Mouse (Mus musculus) frontal cortex, postnatal 36 days (tissue): Measurements from ENCODE around the gene Chd3.

Experiments used
- DNase-seq, 2 experiments: peaks; one replicate each; pipeline ENCODE4 v3.0.0; 2022; ENCODE audit warnings: low spot score in 2 of 2

The Chd3 gene

GRCm38 (mm10) chr11:69366855-69367615 lies 2.2 kb downstream of the Chd3 start:
- DNase-seq, result peak; percentile 37 to 53

DNA sequence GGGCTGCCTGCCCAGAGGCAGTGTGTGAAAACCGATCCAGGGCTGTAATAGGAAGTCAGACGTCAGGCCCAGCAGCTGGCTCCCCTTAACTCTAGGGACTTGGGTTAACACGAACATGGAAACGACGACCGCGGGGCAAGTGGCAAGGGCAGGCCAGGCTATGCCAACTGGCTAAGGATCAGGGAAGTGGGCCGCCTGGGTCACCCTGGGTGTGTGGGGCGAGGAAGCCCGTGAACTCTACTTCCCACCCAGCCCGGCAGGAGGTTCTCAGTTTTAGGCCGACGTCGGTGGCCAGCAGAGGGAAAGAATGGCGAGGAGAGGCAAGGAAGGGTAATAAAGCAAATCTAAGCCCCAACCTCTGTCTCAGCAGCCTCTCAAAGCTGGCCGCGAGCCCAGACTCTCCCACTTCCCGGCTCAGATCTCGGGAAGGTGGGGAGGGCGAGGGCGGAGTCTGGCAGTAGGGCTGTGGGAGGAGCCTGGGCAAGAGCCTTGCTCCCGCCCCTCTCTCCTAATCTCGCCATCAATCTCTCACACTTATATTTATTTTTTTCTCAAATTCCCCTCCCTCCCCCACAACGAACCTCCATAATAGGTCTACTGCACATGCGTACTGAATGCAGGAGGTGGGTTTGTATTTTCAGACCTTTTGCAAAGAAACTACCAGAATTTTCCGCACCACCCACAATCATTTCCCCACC lies 2.9 kb downstream of the Chd3 start:
- DNase-seq, result peak; percentile 93 to 95

GRCm38 (mm10) chr11:69365722-69366121 lies 3.5 kb downstream of the Chd3 start:
- DNase-seq, result no peak

DNA sequence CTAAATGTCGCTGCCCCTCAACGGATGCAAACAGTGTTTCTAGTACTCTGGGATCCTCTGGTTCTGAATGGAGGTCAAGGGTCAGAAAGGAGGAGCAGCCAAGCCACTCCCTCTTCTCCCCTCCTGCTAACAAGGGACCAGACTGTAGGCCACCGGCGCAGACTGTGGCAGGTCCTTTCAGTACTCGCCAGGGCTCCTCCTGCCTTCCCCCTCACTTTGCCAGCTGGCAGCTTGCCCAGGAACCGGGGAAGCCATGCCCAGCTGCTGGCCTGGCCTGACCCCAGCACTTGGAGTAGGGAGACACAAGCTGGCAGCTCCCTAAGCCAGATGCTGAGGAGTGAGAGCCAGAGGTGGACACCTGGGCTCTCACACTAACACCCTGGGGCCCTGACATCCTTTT lies 4.3 kb downstream of the Chd3 start:
- DNase-seq, result peak; percentile 88 to 91

DNA sequence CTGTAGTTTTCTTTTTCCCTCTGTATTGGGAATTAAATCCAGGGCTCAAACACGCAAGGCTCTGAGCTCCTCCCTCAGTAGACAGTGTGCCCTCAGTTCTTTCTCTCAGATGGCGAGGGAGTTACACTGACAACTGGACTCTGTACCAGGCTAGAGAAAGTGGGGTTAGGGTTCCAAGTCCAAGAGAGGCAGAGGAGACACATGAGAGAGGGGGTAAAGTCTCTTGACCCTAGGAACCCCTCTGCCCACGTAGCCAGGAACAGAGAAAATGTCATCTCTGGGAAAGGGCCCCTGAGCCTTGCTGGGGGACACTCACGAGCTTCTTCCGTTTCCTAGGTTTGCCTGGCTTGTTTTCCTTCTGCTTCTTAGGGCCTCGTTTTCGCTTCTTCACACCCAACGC lies 4.8 kb downstream of the Chd3 start:
- DNase-seq, result peak in 1 of 2 experiments; percentile 22

- DNase-seq, result no peak
Measured at GRCm38 (mm10) chr11:69362479-69362878, 6.7 kb downstream of the Chd3 start.

DNA sequence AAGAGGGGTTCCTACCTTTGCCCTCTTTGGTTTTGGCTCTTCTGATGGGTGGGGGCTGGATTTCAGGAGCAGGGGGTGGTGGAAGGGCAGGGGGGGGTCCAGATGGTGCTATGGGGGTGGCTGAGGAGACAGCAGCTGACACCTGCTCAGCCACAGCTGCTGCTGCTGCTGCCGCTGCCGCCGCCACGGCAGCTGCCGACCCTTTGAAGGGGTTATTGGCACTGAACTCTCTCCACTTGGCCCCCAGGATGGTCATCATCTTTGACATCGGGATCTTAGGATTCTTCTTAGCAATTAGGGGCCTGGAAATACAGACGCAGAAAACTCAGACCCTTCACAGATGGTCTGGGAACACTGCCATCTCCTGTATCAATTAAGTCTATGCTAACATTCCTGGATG lies 7.2 kb downstream of the Chd3 start:
- DNase-seq, result no peak

GRCm38 (mm10) chr11:69357690-69358089 lies 11.5 kb downstream of the Chd3 start:
- no peak for DNase-seq

- DNase-seq, result no peak
Measured at GRCm38 (mm10) chr11:69356544-69356943, 12.7 kb downstream of the Chd3 start.

DNA sequence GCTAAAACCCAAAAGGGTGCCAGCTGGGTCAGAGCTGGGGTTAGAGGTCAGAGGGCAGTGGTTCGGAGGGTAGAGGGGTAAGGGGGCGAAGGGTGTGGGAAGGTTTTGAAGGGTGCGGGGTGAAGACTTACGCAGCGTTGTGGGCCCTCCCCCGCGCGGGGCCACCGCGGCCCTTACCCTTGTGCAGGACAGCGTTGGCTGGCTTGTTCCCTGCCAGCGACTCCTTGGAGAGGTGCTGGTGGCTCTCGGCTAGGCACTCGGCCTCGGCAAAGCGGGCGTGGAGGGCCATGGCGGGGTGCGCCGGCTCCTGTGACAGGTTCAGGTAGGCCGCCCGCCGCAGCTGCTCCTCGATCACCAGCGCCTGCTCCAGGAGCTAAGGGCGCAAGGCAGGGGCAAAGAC lies 22.8 kb downstream of the Chd3 start:
- no peak for DNase-seq

DNA sequence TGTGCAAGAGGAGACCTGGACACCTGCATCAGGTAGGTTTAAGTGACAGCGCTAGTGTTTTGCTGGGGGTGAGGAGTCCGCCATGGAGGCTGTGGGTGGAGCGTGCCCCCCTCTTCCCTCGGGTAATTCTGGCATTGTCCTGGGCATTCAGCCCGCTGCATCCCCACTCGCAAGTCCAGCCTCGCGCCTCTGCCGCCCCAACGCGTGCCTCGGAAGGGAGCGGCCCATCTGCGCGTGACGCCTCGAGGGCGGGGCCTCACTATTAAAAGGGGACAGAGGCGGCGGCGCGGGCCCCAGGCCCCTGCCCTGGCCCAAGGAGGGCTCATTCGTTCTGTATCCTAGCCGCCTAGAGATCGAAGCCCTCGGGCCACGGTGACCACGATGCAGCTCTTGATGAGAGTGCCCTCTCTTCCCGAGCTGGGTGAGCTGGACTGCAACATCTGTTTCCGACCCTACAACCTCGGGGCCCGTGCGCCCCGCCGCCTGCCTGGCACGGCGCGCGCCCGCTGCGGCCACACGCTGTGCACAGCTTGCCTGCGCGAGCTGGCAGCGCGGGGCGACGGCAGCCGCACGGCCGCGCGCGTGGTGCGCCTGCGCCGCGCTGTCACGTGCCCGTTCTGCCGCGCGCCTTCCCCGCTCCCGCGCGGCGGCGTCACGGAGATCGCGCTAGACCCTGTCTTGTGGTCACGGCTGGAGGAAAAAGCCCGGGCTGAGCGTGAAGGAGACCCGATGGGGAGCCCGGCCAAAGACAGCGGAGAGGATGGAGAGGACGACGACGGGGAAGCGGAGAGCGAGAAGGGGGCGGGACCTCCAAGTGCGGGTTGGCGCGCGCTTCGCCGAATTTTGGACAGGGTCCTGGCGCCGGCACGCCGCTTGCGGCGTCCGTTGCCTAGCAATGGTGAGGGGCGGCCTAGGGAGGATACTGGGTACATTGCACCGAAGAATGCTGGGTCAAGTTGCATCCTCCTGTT lies 28.8 kb downstream of the Chd3 start, which contains the start of gene Rnf227:
Gene Rnf227 (plus strand): TSS at position 301 of the 971 bp plus-strand sequence.
- peak; percentile 83 to 87 for DNase-seq

GRCm38 (mm10) chr11:69334796-69335195 lies 34.4 kb downstream of the Chd3 start:
- no peak for DNase-seq

- DNase-seq, result no peak
Measured at GRCm38 (mm10) chr11:69333922-69334321, 35.3 kb downstream of the Chd3 start.

- DNase-seq, result no peak
Measured at GRCm38 (mm10) chr11:69332713-69333253, 36.4 kb downstream of the Chd3 start.

DNA sequence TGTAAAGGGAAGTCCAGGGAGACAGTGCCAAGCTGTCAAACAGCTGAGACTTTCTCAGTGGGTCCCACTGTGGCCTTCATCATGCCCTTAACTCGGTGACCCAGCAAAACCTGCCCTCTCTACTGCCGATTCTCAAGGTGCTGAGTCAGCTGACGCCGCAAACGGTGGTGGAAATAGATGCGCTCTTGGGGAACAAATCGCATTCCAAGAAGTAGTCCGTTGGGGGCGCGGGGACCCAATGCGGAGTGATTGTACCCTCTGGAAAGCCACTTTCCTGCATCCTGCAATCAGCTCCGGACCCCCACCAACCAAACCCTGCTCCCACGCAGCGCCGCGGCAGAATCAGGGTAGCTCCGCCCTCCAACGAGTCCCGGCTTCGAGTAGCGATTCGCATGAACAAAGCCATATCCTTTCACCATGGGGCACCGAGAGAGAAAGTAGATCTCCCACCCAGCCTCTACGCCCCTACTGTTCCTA lies 37.2 kb downstream of the Chd3 start:
- DNase-seq, result peak; percentile 77 to 80

- no peak for DNase-seq
Measured at GRCm38 (mm10) chr11:69331152-69331551, 38.1 kb downstream of the Chd3 start.

GRCm38 (mm10) chr11:69328517-69328916 lies 40.7 kb downstream of the Chd3 start:
- no peak for DNase-seq

GRCm38 (mm10) chr11:69327648-69328047 lies 41.6 kb downstream of the Chd3 start:
- DNase-seq, result no peak

DNA sequence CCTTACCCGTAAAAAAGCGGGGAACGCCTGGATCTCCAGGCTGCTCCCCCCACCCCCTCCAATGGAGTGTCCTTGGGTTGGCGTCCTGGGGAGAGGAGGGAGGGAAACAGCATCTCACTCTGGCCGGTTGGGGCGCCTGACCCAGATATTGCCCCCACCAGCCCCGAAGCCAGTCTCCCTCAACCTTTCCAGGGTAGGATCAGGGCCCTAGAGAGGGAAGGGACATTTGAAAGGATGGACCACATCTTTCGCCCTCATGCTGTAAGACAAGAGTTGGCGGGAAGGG lies 42.1 kb downstream of the Chd3 start:
- DNase-seq, result no peak

DNA sequence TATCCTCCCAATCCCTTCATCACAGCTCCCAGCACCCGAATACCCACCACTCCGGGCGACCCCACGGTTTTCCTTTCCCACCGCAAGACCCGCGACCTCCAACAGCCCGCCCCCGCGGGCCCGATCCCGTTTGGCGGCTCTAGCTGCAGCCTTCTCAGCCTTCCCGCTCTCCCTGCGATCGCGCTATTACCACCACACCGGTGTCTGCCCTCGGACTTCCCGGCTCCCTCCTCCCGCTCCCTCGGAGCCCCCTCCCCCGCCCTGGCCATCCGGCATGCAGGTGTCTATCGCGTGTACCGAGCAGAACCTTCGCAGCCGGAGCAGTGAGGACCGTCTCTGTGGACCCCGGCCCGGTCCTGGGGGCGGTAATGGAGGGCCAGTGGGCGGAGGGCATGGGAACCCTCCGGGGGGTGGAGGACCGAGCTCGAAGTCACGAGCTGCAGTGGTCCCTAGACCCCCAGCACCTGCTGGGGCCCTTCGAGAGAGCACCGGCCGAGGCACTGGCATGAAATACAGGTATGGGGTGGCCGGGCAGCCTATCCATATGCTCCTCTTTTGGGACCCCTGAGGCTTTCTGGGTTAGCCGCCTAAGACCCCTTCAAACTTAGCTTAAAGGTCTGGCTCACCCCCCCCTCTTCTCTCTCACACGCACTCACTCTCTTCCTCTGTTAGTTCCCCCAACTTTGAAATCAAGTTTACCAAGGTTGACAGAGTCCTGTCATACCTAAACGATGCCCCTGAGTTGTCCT lies 42.6 kb downstream of the Chd3 start:
- no peak for DNase-seq
